33 mouse cellular contexts compared by ENCODE assay signal in genomic region chr11:108871748-108872147, GRCm38 (mm10).
"Had no signal": no experiment of that assay in that cellular context is flagged by ENCODE, and none has a peak within 500 bp of the region (broad histone marks: within the 10 kb centered on the region; RNA-seq: fewer than 3 reads in every experiment).

No protein-coding gene starts in this region.

- H3K36me3 ChIP-seq: heart, embryonic 10.5 days; heart, embryonic 12.5 days; heart, embryonic 13.5 days; heart, embryonic 15.5 days; hindbrain, embryonic 10.5 days; hindbrain, embryonic 12.5 days; hindbrain, embryonic 13.5 days; hindbrain, embryonic 15.5 days; intestine, embryonic 15.5 days; kidney, embryonic 15.5 days had no signal

- H3K27me3 ChIP-seq: heart, embryonic 13.5 days; heart, embryonic 15.5 days; hindbrain, embryonic 12.5 days; hindbrain, embryonic 13.5 days; hindbrain, embryonic 15.5 days; intestine, embryonic 15.5 days; kidney, embryonic 15.5 days had no signal

- H3K4me2 ChIP-seq: heart, embryonic 11.5 days; heart, embryonic 12.5 days; heart, embryonic 13.5 days; heart, embryonic 15.5 days; hindbrain, embryonic 12.5 days; hindbrain, embryonic 13.5 days; hindbrain, embryonic 14.5 days; hindbrain, embryonic 15.5 days; intestine, embryonic 15.5 days; kidney, embryonic 15.5 days had no signal

- DNase-seq: heart, postnatal 10 days; heart, postnatal 14 days; heart, postnatal 36 days; heart, postnatal 4 days; kidney, adult 11 months; kidney, adult 18-20 months; kidney, adult 2 months; kidney, adult 8-10 months; kidney, adult 9 months; kidney, postnatal 10 days; kidney, postnatal 14 days; kidney, postnatal 36 days; kidney, postnatal 4 days; layer of hippocampus, adult 9-11 months; layer of hippocampus, postnatal 36 days had no signal

- H3K9me3 ChIP-seq: heart, embryonic 10.5 days; heart, embryonic 12.5 days; heart, embryonic 13.5 days; heart, embryonic 15.5 days; hindbrain, embryonic 10.5 days; hindbrain, embryonic 12.5 days; hindbrain, embryonic 13.5 days; hindbrain, embryonic 15.5 days; intestine, embryonic 15.5 days; kidney, embryonic 15.5 days had no signal

- H3K4me1 ChIP-seq: heart, embryonic 10.5 days; heart, embryonic 12.5 days; heart, embryonic 13.5 days; heart, embryonic 15.5 days; hindbrain, embryonic 12.5 days; hindbrain, embryonic 13.5 days; hindbrain, embryonic 15.5 days; intestine, embryonic 15.5 days had no signal

- H3K27ac ChIP-seq: heart, embryonic 10.5 days; heart, embryonic 13.5 days; heart, embryonic 15.5 days; hindbrain, embryonic 10.5 days; hindbrain, embryonic 12.5 days; hindbrain, embryonic 13.5 days; hindbrain, embryonic 14.5 days; hindbrain, embryonic 15.5 days; hindbrain, postnatal 0 days; intestine, embryonic 15.5 days; kidney, embryonic 15.5 days; kidney, postnatal 0 days; layer of hippocampus, adult 2 months; left cerebral cortex, adult 2 months had no signal

- H3K4me3 ChIP-seq: heart, embryonic 10.5 days; heart, embryonic 12.5 days; heart, embryonic 13.5 days; heart, embryonic 15.5 days; hindbrain, embryonic 10.5 days; hindbrain, embryonic 12.5 days; hindbrain, embryonic 13.5 days; hindbrain, embryonic 15.5 days; intestine, embryonic 15.5 days; kidney, embryonic 15.5 days; layer of hippocampus, adult 2 months; left cerebral cortex, adult 2 months had no signal

- H3K9ac ChIP-seq: heart, embryonic 12.5 days; heart, embryonic 13.5 days; heart, embryonic 15.5 days; hindbrain, embryonic 12.5 days; hindbrain, embryonic 13.5 days; hindbrain, embryonic 14.5 days; hindbrain, embryonic 15.5 days; intestine, embryonic 15.5 days; kidney, embryonic 15.5 days had no signal

- ATAC-seq: hindbrain, embryonic 16.5 days; hindbrain, postnatal 0 days; inflammation-experienced regulatory T-cells, adult 6 months had no signal
